Mouse (Mus musculus) hindlimb bud, embryonic 11.5 days (tissue): ENCODE results near the gene Prune1.
"Not testable (repeated sequence)": the region's sequence is repeated elsewhere in the genome, so short reads cannot be mapped to it uniquely, and the experiment has no call there.

Source experiments
- DNase-seq: peaks from one replicate; pipeline ENCODE4 v3.0.0-alpha.2; 2012; ENCODE audit warnings: low read depth, low spot score; ENCODE audit errors: extremely low spot score

The Prune1 gene

DNA sequence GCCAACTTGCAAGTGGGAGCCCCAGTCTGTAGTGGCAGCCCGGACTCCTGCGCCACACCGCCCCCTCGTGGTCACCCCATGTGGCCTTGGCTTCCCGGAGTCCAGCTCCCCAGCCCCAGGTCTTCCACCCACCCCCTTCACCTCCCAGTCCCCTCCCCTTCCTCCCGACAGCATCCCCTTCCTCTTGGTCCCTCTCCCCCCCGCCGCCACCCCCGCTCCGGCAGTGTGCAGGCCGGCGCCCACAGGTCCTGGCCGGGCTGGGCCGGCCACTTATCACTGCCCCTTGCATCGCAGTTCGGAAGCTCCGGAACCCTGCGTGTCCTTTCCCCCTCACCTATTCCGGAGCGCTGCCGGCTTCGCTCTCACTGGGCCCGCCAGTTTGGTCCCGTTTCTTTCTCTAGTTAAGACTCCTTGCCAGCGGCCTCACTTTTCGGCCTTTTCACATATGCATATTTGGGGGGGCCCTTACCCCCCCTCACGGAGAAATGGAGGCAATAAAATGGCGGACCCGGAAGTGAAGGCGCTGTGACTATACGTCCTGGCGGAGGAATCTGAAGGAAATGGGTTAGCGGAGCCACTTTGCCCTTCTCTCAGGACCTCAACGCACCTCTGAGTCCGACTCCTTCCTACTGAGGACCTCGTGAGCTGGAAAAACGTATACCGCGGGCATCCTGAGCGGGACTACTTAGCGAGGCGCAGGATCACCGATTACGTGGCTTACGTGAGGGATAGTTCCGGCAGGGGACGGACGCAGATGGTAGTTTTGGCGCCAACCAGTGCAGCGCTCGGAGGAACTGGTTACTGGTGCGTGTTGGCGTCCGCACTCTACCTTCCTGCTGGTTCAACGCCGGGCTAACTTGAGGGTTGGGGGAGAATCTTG lies 64.4 kb downstream of the Prune1 start, which contains the start of gene Gabpb2:
Gene Gabpb2 (minus strand): TSS at position 662 of the 880 bp plus-strand sequence.
- DNase-seq, result peak; percentile 92

DNA sequence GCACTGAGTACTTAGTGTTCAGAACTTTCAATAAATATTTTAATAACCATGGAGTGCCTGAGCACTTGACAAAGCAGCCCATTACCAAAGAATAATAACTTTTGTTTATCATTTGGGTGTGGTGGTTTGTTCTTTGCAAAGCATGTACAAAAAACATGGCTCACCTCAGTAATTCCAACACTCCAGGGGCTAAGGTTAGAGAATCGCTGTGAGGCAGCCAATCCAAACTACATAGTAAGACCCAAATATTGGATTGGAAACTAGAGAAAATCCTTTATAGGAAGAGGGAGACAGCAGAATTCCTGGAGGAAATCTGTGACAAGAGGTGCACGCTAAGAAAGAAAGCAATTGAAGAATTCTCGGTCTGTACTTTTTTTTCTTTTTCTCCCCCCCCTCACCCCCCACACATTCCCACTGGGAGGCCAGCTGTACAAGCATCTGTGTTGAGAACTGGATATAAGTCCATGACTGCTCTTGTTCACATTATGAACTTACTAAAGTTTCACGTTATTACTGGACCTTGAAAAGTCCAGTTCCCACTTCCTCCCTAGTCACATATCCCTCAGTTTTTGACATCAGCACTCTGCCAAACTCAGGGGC lies 65.1 kb downstream of the Prune1 start:
- peak; percentile 69 for DNase-seq

DNA sequence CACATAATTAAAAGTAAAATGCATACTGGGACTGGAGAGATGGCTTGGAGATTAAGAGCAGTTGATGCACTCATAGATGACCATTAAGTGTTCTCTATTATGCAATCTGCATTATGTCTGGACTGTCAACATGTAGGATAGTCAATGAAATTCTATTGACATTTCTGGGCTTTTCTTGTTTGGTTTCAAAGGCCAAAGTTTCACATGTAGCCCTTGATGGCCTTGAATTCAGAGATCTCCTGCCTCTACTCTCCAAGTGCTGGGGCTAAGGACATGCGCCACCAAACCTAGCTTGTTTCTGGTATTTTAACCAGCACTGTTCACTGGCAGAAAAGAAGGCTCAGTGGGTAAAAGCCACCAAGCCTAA lies 68.3 kb downstream of the Prune1 start:
- no peak for DNase-seq

DNA sequence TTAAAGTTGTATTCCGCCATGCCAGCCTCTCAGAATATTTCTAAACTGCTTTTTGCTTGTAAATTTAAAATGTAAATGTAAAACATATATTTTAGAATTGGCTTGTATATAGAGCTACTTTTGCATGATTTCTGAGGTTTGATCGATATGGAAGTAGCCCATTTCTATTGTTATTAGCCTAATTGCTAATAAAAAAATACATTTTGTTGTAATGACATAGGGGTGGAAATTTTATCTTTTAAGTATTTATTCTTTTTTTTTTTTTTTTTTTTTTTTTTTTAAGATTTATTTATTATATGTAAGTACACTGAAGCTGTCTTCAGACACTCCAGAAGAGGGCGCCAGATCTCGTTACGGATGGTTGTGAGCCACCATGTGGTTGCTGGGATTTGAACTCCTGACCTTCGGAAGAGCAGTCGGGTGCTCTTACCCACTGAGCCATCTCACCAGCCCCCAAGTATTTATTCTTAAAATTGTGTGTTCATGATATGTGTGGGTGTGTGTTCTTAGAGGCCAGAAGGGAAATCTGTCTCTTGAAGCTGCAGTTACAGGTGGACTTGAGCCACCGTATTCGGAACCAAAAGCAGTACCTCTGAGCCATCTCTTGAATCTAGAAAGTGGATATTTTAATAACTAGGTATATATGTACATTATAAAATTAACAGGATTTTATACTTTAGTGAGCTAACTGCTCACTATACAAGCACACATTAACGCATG lies 68.8 kb downstream of the Prune1 start:
- not testable (repeated sequence) for DNase-seq

DNA sequence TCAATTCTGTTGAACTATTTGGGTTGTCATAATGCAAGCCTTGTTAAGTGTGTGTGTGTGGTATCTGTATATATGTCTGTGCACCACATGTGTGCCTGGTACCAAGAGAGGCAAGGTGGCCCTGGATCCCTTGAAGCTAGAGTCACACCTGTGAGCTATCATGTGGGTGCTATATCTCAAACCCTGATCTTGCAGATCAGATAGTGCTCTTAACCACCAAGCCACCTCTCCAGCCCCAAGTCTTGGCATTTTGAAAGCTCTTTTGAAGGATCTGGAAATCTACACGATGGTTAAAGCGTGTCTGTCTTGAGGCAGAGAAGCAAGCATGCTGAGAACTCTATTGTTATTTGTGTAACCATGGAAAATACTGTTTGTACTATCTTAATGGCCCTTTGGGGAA lies 71.3 kb downstream of the Prune1 start:
- no peak for DNase-seq

DNA sequence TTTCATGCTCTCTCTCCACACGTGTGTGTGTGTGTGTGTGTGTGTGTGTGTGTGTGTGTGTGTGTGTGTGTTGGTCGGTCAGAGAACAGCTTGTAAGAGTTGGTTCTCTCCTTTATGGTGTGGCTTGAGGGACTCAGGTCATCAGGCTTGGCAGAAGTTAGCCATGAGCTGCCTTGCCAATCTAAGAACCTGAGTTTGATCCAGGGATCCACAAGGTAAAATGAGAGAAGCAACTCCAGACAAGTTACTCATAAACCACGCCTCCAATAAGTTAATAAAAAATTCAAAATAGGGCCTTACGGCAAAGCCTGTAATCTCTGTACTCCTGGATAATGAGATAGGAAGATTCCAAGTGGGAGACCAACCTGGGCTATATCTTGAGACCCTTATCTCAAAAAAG lies 73.6 kb downstream of the Prune1 start:
- no peak for DNase-seq

DNA sequence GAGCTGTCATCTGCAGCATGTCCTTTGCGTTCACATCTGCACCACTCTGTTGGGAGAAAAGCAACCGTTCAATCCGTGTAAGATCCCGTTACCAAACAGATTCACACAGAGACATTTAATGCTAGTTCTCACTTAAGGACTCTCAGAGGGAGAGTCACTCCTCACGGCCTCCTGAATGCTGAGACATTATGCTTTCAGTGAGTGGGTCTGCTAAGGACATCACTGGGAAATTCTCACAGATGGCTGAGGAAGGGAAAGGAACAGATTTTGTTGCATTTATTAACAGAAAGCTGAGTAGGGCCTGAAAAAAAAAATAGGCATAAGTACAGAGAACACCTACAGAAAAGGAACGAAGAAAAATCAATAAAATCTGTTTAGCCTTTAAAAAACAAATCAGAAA lies 78.0 kb downstream of the Prune1 start:
- no peak for DNase-seq
